Mouse (Mus musculus) liver, embryonic 14.5 days (tissue): ENCODE measurements around the gene Ccser1. TPM values are rescaled to one million over a fixed set of nuclear protein-coding genes. Genes with fewer than 3 reads are reported as not detected.

ENCODE experiments used
- ATAC-seq: fragments of 200-750 bp; cut with Nextera tagmentation; 2 replicates; pipeline ENCODE4 v1.8.0; 2017; ENCODE audit warnings: moderate number of reproducible peaks, mild to moderate bottlenecking, moderate library complexity; ENCODE audit not compliant: insufficient read depth
- DNase-seq, 3 experiments: peaks; one replicate each; pipeline ENCODE4 v3.0.0-alpha.2; 2012 to 2013; ENCODE audit warnings: low read depth in 3 of 3, low spot score in 3 of 3
- H3K27ac ChIP-seq: fragments of 300-500 bp; sonication (generic); 2 replicates; pipeline ENCODE4 v1.5.1; 2014; ENCODE audit warnings: moderate library complexity, mild to moderate bottlenecking, control low read depth, inconsistent platforms
- H3K27me3 ChIP-seq: fragments of 300-500 bp; sonication (generic); 2 replicates; pipeline ENCODE4 v1.6.1; 2014; ENCODE audit warnings: mild to moderate bottlenecking, low read length, moderate library complexity; ENCODE audit not compliant: control insufficient read depth, insufficient read depth
- H3K36me3 ChIP-seq: fragments of 300-500 bp; sonication (generic); replicated peaks from 2 replicates; pipeline ENCODE4 v1.6.1; 2014; ENCODE audit warnings: low read depth; ENCODE audit not compliant: control insufficient read depth, insufficient read depth
- H3K4me1 ChIP-seq, 2 experiments: fragments of 200-500 bp in 1 of 2; fragments of 300-500 bp in 1 of 2; sonication (generic) in 1 of 2; replicated peaks; 2 replicates each; pipeline ENCODE4 v1.6.1; 2012 to 2014; ENCODE audit warnings: antibody characterized with exemption in 1 of 2, inconsistent platforms in 1 of 2, low read length in 1 of 2; ENCODE audit not compliant: control insufficient read depth in 2 of 2, insufficient read depth in 2 of 2
- H3K4me2 ChIP-seq: fragments of 300-500 bp; sonication (generic); 2 replicates; pipeline ENCODE4 v1.6.1; 2014; ENCODE audit warnings: low read depth, mild to moderate bottlenecking, control low read depth, moderate library complexity
- H3K4me3 ChIP-seq, 2 experiments: fragments of 200-500 bp in 1 of 2; fragments of 300-500 bp in 1 of 2; sonication (generic) in 1 of 2; 2 replicates each; pipeline ENCODE4 v1.5.1; 2012 to 2014; ENCODE audit warnings: low read depth in 2 of 2, low read length in 2 of 2, mild to moderate bottlenecking in 2 of 2, control low read depth in 1 of 2, inconsistent platforms in 1 of 2, moderate library complexity in 1 of 2; ENCODE audit not compliant: insufficient read depth in 1 of 2
- H3K9ac ChIP-seq: fragments of 300-500 bp; sonication (generic); replicated peaks from 2 replicates; pipeline ENCODE4 v1.6.1; 2014; ENCODE audit warnings: mild to moderate bottlenecking, control low read depth, moderate library complexity
- H3K9me3 ChIP-seq: fragments of 300-500 bp; sonication (generic); 2 replicates; pipeline ENCODE4 v1.6.1; 2016; ENCODE audit warnings: low read length, mixed read lengths; ENCODE audit not compliant: control insufficient read depth
- CTCF ChIP-seq: IDR thresholded peaks from 2 replicates; pipeline ENCODE4 v1.5.1; 2016; ENCODE audit warnings: antibody characterized with exemption, low read depth, control low read depth
- EP300 ChIP-seq: IDR thresholded peaks from 2 replicates; pipeline ENCODE4 v1.6.1; 2016; ENCODE audit warnings: antibody characterized with exemption, low read depth
- WGBS: fragments of 180-500 bp; shearing (Covaris S2); extraction: QIAGEN DNeasy Blood & Tissue Kit; methylation state at CpG from one replicate; pipeline ENCODE4 v1.1.7; 2014; ENCODE audit not compliant: insufficient replicate concordance; 5-methylcytosine and 5-hydroxymethylcytosine counted together
- polyA plus RNA-seq, 2 experiments: library from polyadenylated mRNA; depleted of rRNA in 1 of 2; stranded (reverse) in 1 of 2; unstranded in 1 of 2; fragments of >200 nt; fragmentation: Nextera tagmentation in 1 of 2; extraction: Ambion mirVana in 1 of 2; gene quantifications; 2 replicates each; pipeline versions ENCODE4 v1.2.1 to v1.2.3; 2012 to 2014

Ccser1 gene
- polyA plus RNA-seq, 2 experiments: 0.09 TPM

- H3K4me3 ChIP-seq: no peak overlapping the region
- H3K4me1 ChIP-seq: no peaks in the 10 kb centered on the region
- H3K9ac ChIP-seq: no peak overlapping the region
- DNase-seq: no peak
- no peak overlapping the region for H3K27ac ChIP-seq
- 19% methylated on average over 2 of the region's 2 CpGs for WGBS
- H3K36me3 ChIP-seq: no peaks in the 10 kb centered on the region
- no peaks in the 10 kb centered on the region for H3K9me3 ChIP-seq
- 0 out of 2 replicates have a peak, but pooled peaks have one; percentile 10 for TF ChIP-seq CTCF
- TF ChIP-seq EP300: no peak
- no peaks in the 10 kb centered on the region for H3K27me3 ChIP-seq
- H3K4me2 ChIP-seq: no peak overlapping the region
- no peak for ATAC-seq
Observed at GRCm38 (mm10) chr6:61687002-61687401, 506.9 kb downstream of the Ccser1 start.

GRCm38 (mm10) chr6:61703003-61703402, 522.9 kb downstream of the Ccser1 start:
- no peaks in the 10 kb centered on the region for H3K27me3 ChIP-seq
- H3K9me3 ChIP-seq: no peaks in the 10 kb centered on the region
- H3K4me2 ChIP-seq: no peak overlapping the region
- DNase-seq (no peak), ATAC-seq (no peak)
- H3K4me1 ChIP-seq: no peaks in the 10 kb centered on the region
- H3K27ac ChIP-seq: no peak overlapping the region
- H3K9ac ChIP-seq: no peak overlapping the region
- TF ChIP-seq CTCF: no peak
- no peak for TF ChIP-seq EP300
- no peak overlapping the region for H3K4me3 ChIP-seq
- no peaks in the 10 kb centered on the region for H3K36me3 ChIP-seq
- 54% methylated on average over 7 of the region's 7 CpGs for WGBS

DNA sequence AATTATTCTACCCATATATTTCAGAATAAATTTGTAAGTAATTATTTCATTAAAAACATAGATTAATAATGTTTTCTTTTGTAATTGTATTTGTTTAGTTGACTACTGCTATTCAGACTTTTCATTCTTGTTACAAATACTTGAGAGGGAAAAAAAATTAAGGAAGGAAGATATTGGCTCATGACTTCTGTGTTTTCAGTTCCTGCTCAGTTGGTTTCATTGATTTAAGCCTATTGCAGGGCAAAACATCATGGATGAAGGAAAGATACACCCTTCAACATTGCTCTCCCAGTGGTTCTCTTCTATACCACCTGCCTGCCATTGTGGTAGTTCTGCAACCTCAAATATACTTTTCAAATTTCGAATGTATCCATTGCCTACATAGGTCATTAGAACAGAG, 541.1 kb downstream of the Ccser1 start:
- no peak for DNase-seq
- Histone ChIP-seq H3K27me3 (no peaks in the 10 kb centered on the region), H3K4me1 (no peaks in the 10 kb centered on the region), H3K9ac (no peak overlapping the region), H3K36me3 (no peaks in the 10 kb centered on the region), H3K27ac (no peak overlapping the region), H3K9me3 (no peaks in the 10 kb centered on the region), H3K4me2 (no peak overlapping the region), H3K4me3 (no peak overlapping the region)
- no peak for ATAC-seq
- TF ChIP-seq CTCF: no peak
- TF ChIP-seq EP300: no peak
- WGBS: 30% methylated on average over 1 of the region's 1 CpGs

- H3K9ac ChIP-seq: no peak overlapping the region
- TF ChIP-seq EP300: no peak
- TF ChIP-seq CTCF: no peak
- 51% methylated on average over 1 of the region's 1 CpGs for WGBS
- no peak overlapping the region for H3K4me3 ChIP-seq
- H3K4me2 ChIP-seq: no peak overlapping the region
- no peaks in the 10 kb centered on the region for H3K4me1 ChIP-seq
- no peak for ATAC-seq
- no peaks in the 10 kb centered on the region for H3K9me3 ChIP-seq
- H3K27ac ChIP-seq: no peak overlapping the region
- no peaks in the 10 kb centered on the region for H3K36me3 ChIP-seq
- DNase-seq: no peak
- no peaks in the 10 kb centered on the region for H3K27me3 ChIP-seq
Observed at GRCm38 (mm10) chr6:61729065-61729464, 548.9 kb downstream of the Ccser1 start.

DNA sequence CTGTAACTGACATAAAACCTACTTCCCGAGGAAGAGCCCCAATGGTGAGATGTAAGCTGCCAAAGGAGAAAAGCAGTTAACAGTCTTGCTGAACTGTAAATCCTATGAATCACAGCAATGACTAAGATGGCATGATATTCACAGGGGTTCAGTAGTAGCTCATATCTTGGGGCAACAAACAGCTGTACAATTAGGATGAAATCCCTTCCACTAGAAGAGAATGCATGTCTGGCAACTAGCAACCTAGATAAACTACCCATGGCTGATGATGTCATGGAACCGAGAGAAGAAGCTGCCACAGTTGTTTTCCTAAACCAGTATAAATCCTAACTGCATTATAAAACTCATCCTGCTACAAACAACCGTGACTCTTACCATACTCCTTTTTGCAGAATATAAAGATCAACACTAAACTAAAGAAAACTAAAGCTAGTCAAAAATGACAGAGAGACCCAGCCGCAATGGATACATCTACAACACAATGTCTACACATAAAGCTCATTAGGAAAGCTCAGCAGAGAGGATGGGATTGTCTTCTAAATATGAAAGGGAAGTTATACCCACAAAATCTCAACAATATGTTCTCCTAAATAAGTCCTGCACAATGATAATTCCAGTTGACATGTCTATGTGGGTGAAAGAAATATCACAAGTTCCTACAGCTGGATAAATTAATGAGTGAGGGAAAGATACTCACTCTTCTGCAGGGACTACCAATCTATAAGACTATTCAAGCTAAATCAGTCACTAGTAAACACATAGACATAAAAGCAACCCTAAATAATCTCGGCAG, 550.2 kb downstream of the Ccser1 start:
- ATAC-seq: no peak
- no peaks in the 10 kb centered on the region for H3K36me3 ChIP-seq
- TF ChIP-seq CTCF (no peak), EP300 (no peak)
- H3K4me1 ChIP-seq: no peaks in the 10 kb centered on the region
- no peak for DNase-seq
- no peaks in the 10 kb centered on the region for H3K27me3 ChIP-seq
- no peak overlapping the region for H3K4me3 ChIP-seq
- H3K27ac ChIP-seq: no peak overlapping the region
- WGBS: 49% methylated on average over 5 of the region's 5 CpGs
- no peak overlapping the region for H3K4me2 ChIP-seq
- H3K9me3 ChIP-seq: no peaks in the 10 kb centered on the region
- no peak overlapping the region for H3K9ac ChIP-seq
